In genomic region chr3:100568443-100569390, GRCm38 (mm10) we compare ENCODE assay signal across 8 mouse cellular contexts.
DNase-seq lines count a peak whose midpoint lies in the region; ATAC-seq and TF ChIP-seq lines count a peak whose summit lies in the region.

No protein-coding gene starts in this region.

- 81% methylated on average over 13 of the region's 13 CpGs for WGBS in embryonic facial prominence, embryonic 14.5 days
- 88% methylated on average over 13 of the region's 13 CpGs for WGBS in midbrain, embryonic 14.5 days
- WGBS in heart, embryonic 11.5 days (ENCODE audit: insufficient replicate concordance): 79% methylated on average over 13 of the region's 13 CpGs

- peaks cover 44% of the 10 kb centered on the region for H3K36me3 ChIP-seq in G1E (replicated peaks)
- H3K36me3 ChIP-seq in embryonic facial prominence, embryonic 14.5 days (ENCODE audit: control insufficient read depth, insufficient read depth, low read length): peaks cover 21% of the 10 kb centered on the region
- H3K36me3 ChIP-seq in midbrain, embryonic 14.5 days (ENCODE audit: control insufficient read depth, insufficient read depth, low read length): peaks cover 9% of the 10 kb centered on the region; the same call in 1 of the 2 replicates
- no peaks in the 10 kb centered on the region for H3K36me3 ChIP-seq in heart, embryonic 11.5 days (ENCODE audit: control insufficient read depth, insufficient read depth, low read length)

- H3K9me3 ChIP-seq in G1E (replicated peaks): no peaks in the 10 kb centered on the region
- H3K9me3 ChIP-seq in embryonic facial prominence, embryonic 14.5 days (ENCODE audit: control insufficient read depth, low read length): no peaks in the 10 kb centered on the region
- no peaks in the 10 kb centered on the region for H3K9me3 ChIP-seq in midbrain, embryonic 14.5 days (ENCODE audit: control insufficient read depth, low read length)
- H3K9me3 ChIP-seq in heart, embryonic 11.5 days (replicated peaks; ENCODE audit: control insufficient read depth, low read length): no peaks in the 10 kb centered on the region

- peak; percentile 91 for TF ChIP-seq CTCF in layer of hippocampus, adult 2 months (conservative IDR thresholded peaks at IDR 0.05)
- TF ChIP-seq CTCF in G1E (IDR thresholded peaks at IDR 0.05; ENCODE audit: low read depth, low read length): peak; percentile 10; the same call in 1 of the 2 replicates

- no peak overlapping the region for H3K4me2 ChIP-seq in embryonic facial prominence, embryonic 14.5 days (ENCODE audit: low read depth, low read length)
- H3K4me2 ChIP-seq in midbrain, embryonic 14.5 days (ENCODE audit: low read length): no peak overlapping the region
- no peak overlapping the region for H3K4me2 ChIP-seq in heart, embryonic 11.5 days

- no peak overlapping the region for H3K27ac ChIP-seq in layer of hippocampus, adult 2 months
- H3K27ac ChIP-seq in embryonic facial prominence, embryonic 14.5 days (replicated peaks; ENCODE audit: low read depth, low read length): no peak overlapping the region
- no peak overlapping the region for H3K27ac ChIP-seq in midbrain, embryonic 14.5 days (replicated peaks; ENCODE audit: low read depth, low read length)
- no peak overlapping the region for H3K27ac ChIP-seq in heart, embryonic 11.5 days (ENCODE audit: low read depth, low read length)

- no peaks in the 10 kb centered on the region for H3K4me1 ChIP-seq in G1E (ENCODE audit: insufficient read depth, low read depth, low read length)
- H3K4me1 ChIP-seq in embryonic facial prominence, embryonic 14.5 days (ENCODE audit: control insufficient read depth, insufficient read depth, low read length): no peaks in the 10 kb centered on the region
- H3K4me1 ChIP-seq in midbrain, embryonic 14.5 days (ENCODE audit: control insufficient read depth, insufficient read depth, low read length): no peaks in the 10 kb centered on the region
- H3K4me1 ChIP-seq in heart, embryonic 11.5 days (ENCODE audit: control insufficient read depth, insufficient read depth, low read length): no peaks in the 10 kb centered on the region

- no peak for DNase-seq in layer of hippocampus, adult 2 months (ENCODE audit: low spot score in 2 of 2)
- DNase-seq in layer of hippocampus, postnatal 10 days (ENCODE audit: low spot score in 2 of 2): no peak
- DNase-seq in G1E (ENCODE audit: low spot score): no peak
- DNase-seq in embryonic facial prominence, embryonic 14.5 days (ENCODE audit: low spot score): peak; percentile 15
- peak; percentile 55 for DNase-seq in midbrain, embryonic 14.5 days
- no peak for DNase-seq in adrenal gland, postnatal 10 days
- DNase-seq in cerebellum, postnatal 4 days (ENCODE audit: low spot score in 2 of 2): no peak

- H3K9ac ChIP-seq in embryonic facial prominence, embryonic 14.5 days (ENCODE audit: low read depth, low read length): no peak overlapping the region
- H3K9ac ChIP-seq in midbrain, embryonic 14.5 days (replicated peaks; ENCODE audit: low read length): no peak overlapping the region
- no peak overlapping the region for H3K9ac ChIP-seq in heart, embryonic 11.5 days (ENCODE audit: low read depth, low read length)

- no peaks in the 10 kb centered on the region for H3K27me3 ChIP-seq in G1E (ENCODE audit: insufficient read depth, low read length)
- no peaks in the 10 kb centered on the region for H3K27me3 ChIP-seq in embryonic facial prominence, embryonic 14.5 days (replicated peaks; ENCODE audit: control insufficient read depth, insufficient read depth, low read length)
- no peaks in the 10 kb centered on the region for H3K27me3 ChIP-seq in midbrain, embryonic 14.5 days (ENCODE audit: control insufficient read depth, insufficient read depth, low read length)
- no peaks in the 10 kb centered on the region for H3K27me3 ChIP-seq in heart, embryonic 11.5 days (ENCODE audit: control insufficient read depth, insufficient read depth, low read length)

- peak; percentile 34; the same call in 1 of the 2 replicates for ATAC-seq in G1E (ENCODE audit: extremely low read depth, insufficient number of reproducible peaks, low FRiP score, poor library complexity, severe bottlenecking)
- ATAC-seq in embryonic facial prominence, embryonic 14.5 days (ENCODE audit: low read depth): no peak
- ATAC-seq in midbrain, embryonic 14.5 days (ENCODE audit: low FRiP score, low TSS enrichment): no peak; the same call in 1 of the 2 replicates
- no peak for ATAC-seq in heart, embryonic 11.5 days (replicated peaks; ENCODE audit: insufficient number of reproducible peaks, low FRiP score, low TSS enrichment)

- no peak overlapping the region for H3K4me3 ChIP-seq in layer of hippocampus, adult 2 months
- H3K4me3 ChIP-seq in G1E (ENCODE audit: low read depth, low read length): no peak overlapping the region
- H3K4me3 ChIP-seq in embryonic facial prominence, embryonic 14.5 days (ENCODE audit: low read depth, low read length): no peak overlapping the region
- H3K4me3 ChIP-seq in midbrain, embryonic 14.5 days (replicated peaks; ENCODE audit: low read depth, low read length): no peak overlapping the region
- H3K4me3 ChIP-seq in heart, embryonic 11.5 days (ENCODE audit: low read depth, low read length): no peak overlapping the region

Comparison
In these comparisons a context has a peak if more than half of its experiments do, and no peak if none do; other contexts are left out.
1. DNase-seq: peak in embryonic facial prominence, embryonic 14.5 days (single experiment) and midbrain, embryonic 14.5 days (single experiment); none in layer of hippocampus, adult 2 months (0 of 2), layer of hippocampus, postnatal 10 days (0 of 2), G1E (single experiment), adrenal gland, postnatal 10 days (single experiment) and cerebellum, postnatal 4 days (0 of 2).